Mouse (Mus musculus): ENCODE data around the gene Tex52. TPM values are rescaled to one million over a fixed set of nuclear protein-coding genes. Genes with fewer than 3 reads are reported as not detected.
"Not testable (repeated sequence)": the region's sequence is repeated elsewhere in the genome, so short reads cannot be mapped to it uniquely, and the experiment has no call there.

Gene Tex52
- polyA plus RNA-seq, 1 experiment from 2014 or later = 0.39 TPM

DNA sequence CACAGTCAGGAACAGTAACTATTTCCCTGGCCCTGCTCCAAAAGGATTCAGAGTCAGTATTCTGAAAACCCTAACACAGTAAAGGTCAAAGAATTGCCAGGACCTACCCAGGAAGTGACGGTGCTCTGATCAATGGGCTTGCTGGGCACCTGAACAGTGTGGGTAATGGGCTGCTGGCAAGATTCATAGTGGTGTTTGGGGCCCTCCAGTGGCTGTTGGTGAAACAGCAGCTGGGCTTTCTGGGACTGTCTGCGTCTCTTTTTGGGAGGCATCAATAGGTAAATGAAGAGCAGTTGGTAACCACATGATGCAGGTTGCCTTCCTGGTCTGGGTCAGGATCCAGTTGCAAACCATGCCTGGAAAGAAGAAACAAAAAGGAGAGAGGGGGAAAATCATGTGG is 16.3 kb upstream of the Tex52 start:
- no peak for ATAC-seq (ENCODE audit: insufficient number of reproducible peaks, insufficient read depth, low FRiP score, low TSS enrichment, low read depth)
- Histone ChIP-seq H3K4me2 (no peak overlapping the region), H3K9ac (no peak overlapping the region), H3K4me3 (no peak overlapping the region), H3K4me1 (peaks cover 37% of the 10 kb centered on the region), H3K27ac (no peak overlapping the region), H3K9me3 (no peaks in the 10 kb centered on the region), H3K27me3 (no peaks in the 10 kb centered on the region), H3K36me3 (peaks cover 21% of the 10 kb centered on the region)
- WGBS = 30% methylated on average over 2 of the region's 2 CpGs

DNA sequence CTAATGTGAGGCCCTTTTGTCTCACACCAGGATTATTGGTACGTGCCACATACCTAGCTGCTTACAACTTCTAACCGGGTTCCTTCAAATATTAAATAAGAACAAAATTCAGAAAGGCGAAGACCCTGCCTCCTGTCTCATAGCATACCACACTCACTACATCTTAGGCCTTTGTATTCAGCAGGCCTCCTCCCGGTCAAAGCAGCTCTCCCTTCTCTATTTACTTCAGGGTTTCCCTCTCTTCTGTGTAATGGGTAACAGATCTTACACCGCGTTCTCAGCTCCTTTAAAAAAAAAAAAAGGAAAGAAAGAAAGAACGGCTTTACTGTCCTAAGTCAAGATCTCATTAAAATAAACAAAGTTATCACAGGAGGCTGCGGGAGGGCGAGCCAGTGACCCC is 13.4 kb upstream of the Tex52 start:
- Histone ChIP-seq H3K27me3 (no peaks in the 10 kb centered on the region), H3K27ac (peak overlapping the region; percentile 97), H3K4me3 (peak overlapping the region; percentile 96), H3K9ac (peak overlapping the region; percentile 94), H3K4me2 (peak overlapping the region; percentile 86), H3K36me3 (peaks cover 34% of the 10 kb centered on the region), H3K4me1 (peaks cover 40% of the 10 kb centered on the region), H3K9me3 (no peaks in the 10 kb centered on the region)
- 16% methylated on average over 9 of the region's 9 CpGs for WGBS
- ATAC-seq (ENCODE audit: insufficient number of reproducible peaks, insufficient read depth, low FRiP score, low TSS enrichment, low read depth) = no peak

DNA sequence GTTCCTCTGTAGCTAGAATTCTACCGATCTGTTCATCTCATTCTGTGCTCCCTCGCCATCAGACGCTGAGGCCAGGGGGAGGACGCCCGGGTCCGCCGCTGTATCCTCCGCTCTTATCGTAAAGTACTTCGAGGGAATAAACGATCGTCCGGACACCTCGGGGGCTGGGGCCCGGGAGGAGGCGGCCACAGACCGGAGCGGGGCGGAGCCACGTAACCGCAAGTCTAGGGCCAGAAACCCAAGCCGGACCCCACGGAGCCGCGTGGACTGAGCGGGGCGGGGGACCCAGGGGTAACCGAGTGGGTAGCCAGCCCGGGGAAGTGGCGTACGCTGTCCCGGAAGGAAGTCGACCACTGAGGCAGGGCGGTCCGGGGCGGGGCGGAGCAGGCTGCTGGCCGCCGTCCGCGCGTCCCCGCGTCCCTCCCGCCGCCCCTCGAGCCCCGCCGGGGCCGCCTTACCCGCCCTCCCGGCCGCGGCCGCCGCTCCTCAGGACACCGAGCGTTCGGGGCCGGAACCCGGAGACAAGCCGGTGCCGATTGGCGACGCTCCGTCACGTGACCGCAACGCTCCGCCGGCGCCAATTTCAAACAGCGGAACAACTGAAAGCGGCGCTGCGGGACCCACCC is 12.8 kb upstream of the Tex52 start, which contains the start of the genes Rhno1 and Foxm1:
Gene Rhno1, minus strand, starts transcription at position 531 of the 626 bp plus-strand sequence.
Gene Foxm1, plus strand, starts transcription at position 587 of the 626 bp plus-strand sequence.
- ATAC-seq (ENCODE audit: insufficient number of reproducible peaks, insufficient read depth, low FRiP score, low TSS enrichment, low read depth) = peak; percentile 87
- no peaks in the 10 kb centered on the region for H3K27me3 ChIP-seq
- peaks cover 34% of the 10 kb centered on the region for H3K36me3 ChIP-seq
- peak within 1 kb of the TSS; percentile 86 for H3K4me2 ChIP-seq
- WGBS = under 1% methylated on average over 51 of the region's 76 CpGs
- H3K4me1 ChIP-seq = peaks cover 40% of the 10 kb centered on the region
- H3K9me3 ChIP-seq = no peaks in the 10 kb centered on the region
- peak within 1 kb of the TSS; percentile 94 for H3K9ac ChIP-seq
- H3K27ac ChIP-seq = peak within 1 kb of the TSS; percentile 97
- peak within 1 kb of the TSS; percentile 96 for H3K4me3 ChIP-seq

DNA sequence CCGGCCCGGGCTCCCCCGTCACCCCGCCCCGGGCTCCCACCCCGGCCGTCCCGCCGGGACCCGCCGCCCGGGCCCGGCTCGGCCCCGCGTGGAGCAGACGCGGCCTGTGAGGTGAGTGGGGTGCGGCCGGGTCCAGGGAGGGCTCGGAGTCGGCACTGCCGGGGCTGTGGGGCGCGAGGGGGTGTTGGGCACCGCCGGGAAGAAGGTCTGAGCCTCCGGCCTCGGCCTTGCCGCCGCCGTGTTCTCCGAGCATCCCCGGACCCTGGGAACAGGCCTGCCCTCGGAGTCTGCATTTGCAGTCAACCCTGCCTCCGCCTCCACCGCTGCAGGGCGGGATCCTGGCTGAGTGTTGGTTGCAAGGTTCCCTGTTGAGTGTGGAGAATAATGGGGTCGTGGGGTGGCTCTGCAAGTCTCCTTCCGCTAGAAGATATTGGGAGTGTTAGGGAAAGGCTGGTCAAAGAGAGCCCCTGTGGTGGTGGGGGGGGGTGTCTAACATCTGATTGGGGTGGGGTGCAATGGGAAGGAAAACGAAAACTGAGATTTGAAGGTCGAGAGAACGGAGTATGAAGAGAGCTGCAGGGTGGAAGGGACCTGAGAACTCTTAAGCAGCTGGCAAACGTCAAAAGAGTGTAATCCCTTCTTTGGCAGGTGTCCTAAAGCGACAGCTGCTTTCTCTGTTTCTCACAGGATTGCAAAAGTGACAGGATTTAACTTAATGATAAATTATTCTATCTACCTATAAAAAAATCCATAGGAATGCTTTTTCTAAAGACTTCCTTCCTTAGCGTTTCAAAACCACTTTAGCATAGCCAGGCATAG is 12.0 kb upstream of the Tex52 start:
- Histone ChIP-seq H3K4me3 (peak overlapping the region; percentile 96), H3K4me2 (peak overlapping the region; percentile 86), H3K27ac (peak overlapping the region; percentile 97), H3K27me3 (no peaks in the 10 kb centered on the region), H3K36me3 (peaks cover 33% of the 10 kb centered on the region), H3K9me3 (no peaks in the 10 kb centered on the region), H3K9ac (peak overlapping the region; percentile 94), H3K4me1 (peaks cover 40% of the 10 kb centered on the region)
- ATAC-seq (ENCODE audit: insufficient number of reproducible peaks, insufficient read depth, low FRiP score, low TSS enrichment, low read depth) = no peak
- 2% methylated on average over 46 of the region's 46 CpGs for WGBS

DNA sequence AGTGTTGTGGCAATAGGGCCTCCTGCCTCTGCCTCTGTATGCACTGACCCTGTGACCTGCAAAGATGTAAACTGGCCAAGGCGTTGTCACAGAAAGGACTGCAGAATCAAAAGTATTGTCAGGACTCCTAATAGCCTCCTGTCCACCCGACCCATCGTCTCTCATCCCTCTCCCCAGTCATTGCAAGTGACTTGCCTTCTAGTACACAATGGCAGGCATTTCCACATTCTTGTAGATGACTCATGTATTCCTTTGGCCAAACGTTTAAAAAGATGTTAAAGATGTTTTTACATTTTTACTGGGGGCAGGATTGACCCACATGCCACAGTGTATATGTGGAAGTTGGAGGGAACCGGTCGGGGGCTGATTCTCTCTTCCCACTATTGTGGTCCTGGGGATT is 10.5 kb upstream of the Tex52 start:
- H3K4me2 ChIP-seq = no peak overlapping the region
- H3K9me3 ChIP-seq = no peaks in the 10 kb centered on the region
- H3K4me1 ChIP-seq = peaks cover 38% of the 10 kb centered on the region
- WGBS = 82% methylated on average over 6 of the region's 6 CpGs
- H3K27ac ChIP-seq = no peak overlapping the region
- 0 out of 2 replicates have a peak overlapping the region, but pooled peaks have one; percentile 27 for H3K9ac ChIP-seq
- no peak overlapping the region for H3K4me3 ChIP-seq
- ATAC-seq (ENCODE audit: insufficient number of reproducible peaks, insufficient read depth, low FRiP score, low TSS enrichment, low read depth) = no peak
- H3K27me3 ChIP-seq = no peaks in the 10 kb centered on the region
- peaks cover 39% of the 10 kb centered on the region for H3K36me3 ChIP-seq

DNA sequence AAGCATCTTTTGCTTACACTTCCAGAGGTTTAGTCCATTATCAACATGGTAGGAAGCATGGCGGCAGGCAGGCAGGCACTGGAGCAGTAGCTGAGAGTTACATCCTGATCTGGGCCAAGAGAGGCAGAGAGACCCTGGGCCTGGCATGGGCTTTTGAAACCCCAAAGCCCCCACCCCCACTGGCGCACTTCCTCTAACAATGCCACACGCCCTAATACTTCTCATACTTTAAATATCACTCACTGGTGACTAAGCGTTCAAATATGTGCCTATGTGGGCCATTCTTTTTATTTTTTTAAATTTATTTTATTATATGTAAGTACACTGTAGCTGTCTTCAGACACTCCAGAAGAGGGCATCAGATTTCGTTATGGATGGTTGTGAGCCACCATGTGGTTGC is 8.8 kb upstream of the Tex52 start:
- Histone ChIP-seq H3K9me3 (no peaks in the 10 kb centered on the region), H3K4me2 (no peak overlapping the region), H3K36me3 (peaks cover 57% of the 10 kb centered on the region), H3K4me3 (no peak overlapping the region), H3K4me1 (peaks cover 21% of the 10 kb centered on the region), H3K9ac (no peak overlapping the region), H3K27ac (no peak overlapping the region), H3K27me3 (no peaks in the 10 kb centered on the region)
- WGBS = 93% methylated on average over 5 of the region's 5 CpGs
- no peak for ATAC-seq (ENCODE audit: insufficient number of reproducible peaks, insufficient read depth, low FRiP score, low TSS enrichment, low read depth)

DNA sequence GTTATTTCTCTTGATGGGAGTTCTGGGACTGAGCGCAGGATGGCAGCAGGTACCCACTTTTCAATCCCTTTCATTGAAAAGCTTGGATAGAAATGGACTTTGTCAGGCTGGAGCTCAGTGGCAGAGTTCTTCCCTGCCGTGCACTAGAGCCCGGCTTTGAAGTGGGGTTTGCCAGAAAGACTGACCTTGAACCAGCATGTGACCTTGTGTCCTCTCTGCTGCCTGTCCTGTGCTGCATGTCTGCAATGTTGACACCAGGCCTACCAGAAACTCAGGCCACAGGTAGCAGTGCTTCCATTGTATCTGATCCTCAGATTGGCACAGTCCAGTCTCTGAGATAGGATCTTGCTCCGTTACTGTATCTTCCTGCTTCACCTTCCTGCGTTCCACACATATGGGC is 5.2 kb upstream of the Tex52 start:
- H3K36me3 ChIP-seq = peaks cover 93% of the 10 kb centered on the region
- H3K9me3 ChIP-seq = no peaks in the 10 kb centered on the region
- H3K4me1 ChIP-seq = 0 out of 2 replicates have a peak, but pooled peaks cover 6% of the 10 kb centered on the region
- H3K4me2 ChIP-seq = no peak overlapping the region
- 95% methylated on average over 5 of the region's 5 CpGs for WGBS
- no peak overlapping the region for H3K27ac ChIP-seq
- no peak overlapping the region for H3K4me3 ChIP-seq
- no peak for ATAC-seq (ENCODE audit: insufficient number of reproducible peaks, insufficient read depth, low FRiP score, low TSS enrichment, low read depth)
- H3K27me3 ChIP-seq = no peaks in the 10 kb centered on the region
- H3K9ac ChIP-seq = no peak overlapping the region

DNA sequence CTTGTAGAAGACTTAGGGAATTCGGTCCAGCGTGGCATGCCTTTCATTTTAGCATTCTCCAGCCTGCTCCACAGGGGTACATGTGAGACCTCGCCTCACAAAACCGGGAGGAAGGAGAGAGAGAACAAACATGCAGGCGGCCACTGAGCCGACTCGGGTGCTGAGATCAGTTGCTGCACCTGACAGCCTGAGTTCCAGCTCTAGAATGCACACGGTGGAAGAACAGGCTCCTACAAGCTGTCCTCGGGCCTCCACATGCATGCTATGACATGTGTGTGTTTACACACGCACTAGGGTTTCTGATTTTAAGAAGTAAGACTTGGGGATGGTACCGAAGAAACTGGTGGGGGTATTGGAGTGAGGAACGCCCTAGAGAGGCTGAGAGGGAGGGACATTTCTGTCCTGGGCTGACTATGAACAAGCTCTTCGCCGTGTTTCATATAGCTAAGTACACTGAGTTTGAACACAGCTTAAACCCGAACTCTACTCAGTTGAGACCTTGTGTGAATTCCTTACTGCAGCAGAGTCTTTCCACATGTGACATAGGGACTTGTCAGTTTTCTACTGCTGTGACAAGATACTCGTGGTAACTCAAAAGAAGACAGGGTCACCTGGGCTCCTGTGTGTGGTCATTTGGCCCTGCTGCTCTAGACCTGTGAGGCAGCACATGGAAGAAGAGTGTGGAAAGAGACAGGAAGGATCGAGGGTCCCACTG is 1.3 kb downstream of the Tex52 start:
- Histone ChIP-seq H3K9ac (no peak overlapping the region), H3K36me3 (peaks cover 57% of the 10 kb centered on the region), H3K9me3 (no peaks in the 10 kb centered on the region), H3K4me1 (0 out of 2 replicates have a peak, but pooled peaks cover 8% of the 10 kb centered on the region), H3K4me2 (no peak overlapping the region), H3K27me3 (no peaks in the 10 kb centered on the region), H3K27ac (peak overlapping the region; percentile 48; the same call in 1 of the 2 replicates), H3K4me3 (no peak overlapping the region)
- 80% methylated on average over 17 of the region's 17 CpGs for WGBS
- peak; percentile 18; the same call in 1 of the 2 replicates for ATAC-seq (ENCODE audit: insufficient number of reproducible peaks, insufficient read depth, low FRiP score, low TSS enrichment, low read depth)

DNA sequence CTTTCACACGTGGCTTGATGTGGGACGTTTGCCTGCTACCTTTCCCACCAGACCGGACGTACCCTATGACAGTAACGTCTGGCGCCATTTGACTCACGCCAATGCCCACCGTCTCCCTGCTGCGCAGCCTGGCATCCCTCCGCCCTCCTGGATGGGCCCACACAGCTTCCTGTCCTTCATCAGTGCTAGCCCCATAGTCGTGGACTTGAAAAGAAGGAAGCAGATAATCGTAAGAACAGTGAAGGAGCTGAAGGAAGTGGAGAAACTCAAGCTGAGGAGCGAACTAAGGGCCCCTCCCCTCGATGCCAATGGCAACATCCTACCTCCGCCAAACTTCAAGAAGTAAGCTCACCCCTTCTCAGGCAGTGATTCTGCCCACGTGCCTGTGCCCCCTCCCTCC is 4.4 kb downstream of the Tex52 start:
- Histone ChIP-seq H3K36me3 (peaks cover 26% of the 10 kb centered on the region), H3K9ac (no peak overlapping the region), H3K4me3 (no peak overlapping the region), H3K27ac (no peak overlapping the region), H3K4me1 (0 out of 2 replicates have a peak, but pooled peaks cover 6% of the 10 kb centered on the region), H3K4me2 (no peak overlapping the region), H3K9me3 (no peaks in the 10 kb centered on the region), H3K27me3 (no peaks in the 10 kb centered on the region)
- ATAC-seq (ENCODE audit: insufficient number of reproducible peaks, insufficient read depth, low FRiP score, low TSS enrichment, low read depth) = no peak
- 89% methylated on average over 16 of the region's 16 CpGs for WGBS

DNA sequence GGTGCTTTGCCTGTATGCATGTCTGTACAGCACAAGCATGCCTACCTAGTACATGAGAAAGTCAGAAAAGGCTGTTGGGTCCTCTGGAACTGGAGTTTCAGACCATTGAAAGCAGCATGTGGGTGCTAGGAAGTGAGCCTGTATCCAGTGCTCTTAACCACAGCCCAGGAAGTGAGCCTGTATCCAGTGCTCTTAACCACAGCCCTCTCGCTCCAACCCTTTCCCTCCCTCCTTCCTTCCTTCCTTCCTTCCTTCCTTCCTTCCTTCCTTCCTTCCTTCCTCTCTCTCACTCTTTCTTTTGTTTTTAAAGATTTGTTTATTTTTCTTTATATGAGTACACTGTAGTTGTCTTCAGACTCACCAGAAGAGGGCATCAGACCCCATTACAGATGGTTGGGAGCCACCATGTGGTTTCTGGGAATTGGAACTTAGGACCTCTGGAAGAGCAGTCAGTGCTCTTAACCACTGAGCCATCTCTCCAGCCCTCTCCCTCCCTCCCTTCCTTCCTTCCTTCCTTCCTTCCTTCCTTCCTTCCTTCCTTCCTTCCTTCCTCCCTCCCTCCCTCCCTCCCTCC is 5.4 kb downstream of the Tex52 start:
- H3K9ac ChIP-seq; H3K4me3 ChIP-seq; H3K9me3 ChIP-seq; H3K27me3 ChIP-seq; ATAC-seq (ENCODE audit: insufficient number of reproducible peaks, insufficient read depth, low FRiP score, low TSS enrichment, low read depth); H3K4me2 ChIP-seq; H3K27ac ChIP-seq; H3K4me1 ChIP-seq: not testable (repeated sequence)
- H3K36me3 ChIP-seq = peaks cover 19% of the 10 kb centered on the region; the same call in 1 of the 2 replicates
- WGBS = 73% methylated on average over 1 of the region's 1 CpGs

DNA sequence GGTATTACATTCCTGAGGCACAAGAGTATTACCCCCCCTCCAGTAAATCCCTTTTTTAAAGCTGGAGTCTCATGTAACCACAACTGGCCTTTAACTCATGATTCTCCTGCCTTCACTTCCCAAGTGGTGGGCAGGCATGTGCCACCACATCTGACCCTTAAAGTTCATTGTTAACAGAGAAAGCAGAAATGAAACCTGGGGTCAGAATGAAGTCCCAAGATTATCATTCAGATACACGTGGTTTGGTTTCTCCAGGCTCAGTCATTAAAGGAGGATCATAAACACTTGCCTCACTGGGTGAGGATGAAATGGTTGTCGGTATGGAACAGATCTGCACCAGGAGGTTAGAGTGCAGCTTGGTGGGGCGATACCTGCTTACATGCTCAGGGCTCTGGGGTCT is 6.0 kb downstream of the Tex52 start:
- no peaks in the 10 kb centered on the region for H3K27me3 ChIP-seq
- H3K36me3 ChIP-seq = peaks cover 15% of the 10 kb centered on the region; the same call in 1 of the 2 replicates
- no peak overlapping the region for H3K4me2 ChIP-seq
- 70% methylated on average over 3 of the region's 3 CpGs for WGBS
- no peak overlapping the region for H3K4me3 ChIP-seq
- H3K9ac ChIP-seq = no peak overlapping the region
- no peaks in the 10 kb centered on the region for H3K9me3 ChIP-seq
- H3K4me1 ChIP-seq = no peaks in the 10 kb centered on the region
- H3K27ac ChIP-seq = no peak overlapping the region
- ATAC-seq (ENCODE audit: insufficient number of reproducible peaks, insufficient read depth, low FRiP score, low TSS enrichment, low read depth) = no peak
